Mouse (Mus musculus) thymus, adult 2 months (tissue): ENCODE data around the gene Tmem151b. TPM values are rescaled to one million over a fixed set of nuclear protein-coding genes. Genes with fewer than 3 reads are reported as not detected.
A peak's percentile ranks its signal among the peaks of the same experiment; 100 is the strongest.

Source experiments
- DNase-seq: peaks from one replicate; pipeline ENCODE4 v3.0.0; 2021
- H3K27ac ChIP-seq: fragments of 200-500 bp; 2 replicates; pipeline ENCODE4 v1.5.1; 2012; ENCODE audit warnings: low read length, control low read depth; ENCODE audit not compliant: control insufficient read depth, insufficient read depth
- H3K27me3 ChIP-seq: fragments of 200-500 bp; 2 replicates; pipeline ENCODE4 v1.6.1; 2012; ENCODE audit warnings: mild to moderate bottlenecking, low read length, moderate library complexity, mixed read lengths; ENCODE audit not compliant: control insufficient read depth, insufficient read depth
- H3K36me3 ChIP-seq: fragments of 200-500 bp; 2 replicates; pipeline ENCODE4 v1.6.1; 2012; ENCODE audit warnings: mild to moderate bottlenecking, low read length, moderate library complexity; ENCODE audit not compliant: control insufficient read depth, insufficient read depth
- H3K4me1 ChIP-seq: fragments of 200-500 bp; replicated peaks from 2 replicates; pipeline ENCODE4 v1.6.1; 2012; ENCODE audit warnings: low read length; ENCODE audit not compliant: control insufficient read depth, insufficient read depth
- H3K4me3 ChIP-seq: fragments of 200-500 bp; 2 replicates; pipeline ENCODE4 v1.5.1; 2012; ENCODE audit warnings: mild to moderate bottlenecking, low read length, control low read depth, moderate library complexity; ENCODE audit not compliant: control insufficient read depth, insufficient read depth
- CTCF ChIP-seq: fragments of 200-500 bp; IDR thresholded peaks from 2 replicates; pipeline ENCODE4 v1.5.1; 2012; ENCODE audit warnings: mild to moderate bottlenecking, control low read depth, low read length, moderate library complexity, borderline replicate concordance; ENCODE audit not compliant: control insufficient read depth, poor library complexity, insufficient read depth; ENCODE audit errors: extremely low read depth
- POLR2A ChIP-seq: fragments of 200-500 bp; IDR thresholded peaks from 2 replicates; pipeline ENCODE4 v1.6.1; 2012; ENCODE audit warnings: mild to moderate bottlenecking, low read length, control low read depth, moderate library complexity; ENCODE audit not compliant: control insufficient read depth, poor library complexity, insufficient read depth; ENCODE audit errors: extremely low read depth
- WGBS: fragments of 180-500 bp; shearing (Covaris S2); methylation state at CpG from one replicate; pipeline ENCODE4 v1.1.7; 2018; 5-methylcytosine and 5-hydroxymethylcytosine counted together
- polyA plus RNA-seq: library from polyadenylated mRNA; depleted of rRNA; stranded (reverse); fragments of >200 nt; gene quantifications from 2 replicates; pipeline ENCODE4 v1.2.3, GENCODE M21; 2012

Tmem151b gene
- polyA plus RNA-seq, 1 experiment, result 44.6 TPM

- 71% methylated on average over 4 of the region's 4 CpGs for WGBS
- no peak overlapping the region for H3K4me3 ChIP-seq
These were observed 11.1 kb downstream of the Tmem151b start for GRCm38 (mm10) chr17:45538394-45538793.

GRCm38 (mm10) chr17:45536264-45536663 is 13.2 kb downstream of the Tmem151b start:
- H3K27me3 ChIP-seq, result peaks cover 2% of the 10 kb centered on the region; the same call in 1 of the 2 replicates
- no peak overlapping the region for H3K4me3 ChIP-seq
- H3K27ac ChIP-seq, result no peak overlapping the region
- 19% methylated on average over 5 of the region's 5 CpGs for WGBS
- TF ChIP-seq CTCF, result no peak
- no peak for TF ChIP-seq POLR2A
- H3K4me1 ChIP-seq, result no peaks in the 10 kb centered on the region
- no peaks in the 10 kb centered on the region for H3K36me3 ChIP-seq
- no peak for DNase-seq

More at GRCm38 (mm10) chr17:45538394-45538793, 11.1 kb downstream of the Tmem151b start:
- no peaks in the 10 kb centered on the region; the same call in 1 of the 2 replicates for H3K27me3 ChIP-seq
- TF ChIP-seq CTCF, result no peak
- TF ChIP-seq POLR2A, result no peak
- H3K27ac ChIP-seq, result no peak overlapping the region
- no peaks in the 10 kb centered on the region for H3K36me3 ChIP-seq
- no peaks in the 10 kb centered on the region for H3K4me1 ChIP-seq
- no peak for DNase-seq

GRCm38 (mm10) chr17:45532896-45533295 is 16.6 kb downstream of the Tmem151b start:
- Histone ChIP-seq H3K4me1 (no peaks in the 10 kb centered on the region), H3K4me3 (no peak overlapping the region), H3K36me3 (no peaks in the 10 kb centered on the region), H3K27ac (no peak overlapping the region), H3K27me3 (peaks cover 2% of the 10 kb centered on the region; the same call in 1 of the 2 replicates)
- DNase-seq, result no peak
- 45% methylated on average over 15 of the region's 15 CpGs for WGBS
- TF ChIP-seq CTCF, result no peak
- no peak for TF ChIP-seq POLR2A

GRCm38 (mm10) chr17:45530346-45530782 is 19.1 kb downstream of the Tmem151b start:
- H3K27ac ChIP-seq, result no peak overlapping the region
- no peak overlapping the region for H3K4me3 ChIP-seq
- WGBS, result 42% methylated on average over 13 of the region's 13 CpGs
- no peaks in the 10 kb centered on the region for H3K4me1 ChIP-seq
- no peak for DNase-seq
- H3K27me3 ChIP-seq, result peaks cover 2% of the 10 kb centered on the region; the same call in 1 of the 2 replicates
- no peak for TF ChIP-seq POLR2A
- no peak for TF ChIP-seq CTCF
- H3K36me3 ChIP-seq, result no peaks in the 10 kb centered on the region

GRCm38 (mm10) chr17:45526571-45526970 is 22.9 kb downstream of the Tmem151b start:
- TF ChIP-seq POLR2A, result no peak
- no peak for TF ChIP-seq CTCF
- DNase-seq, result no peak
- Histone ChIP-seq H3K27ac (no peak overlapping the region), H3K27me3 (no peaks in the 10 kb centered on the region), H3K36me3 (no peaks in the 10 kb centered on the region), H3K4me3 (no peak overlapping the region), H3K4me1 (peaks cover 10% of the 10 kb centered on the region)
- 54% methylated on average over 5 of the region's 5 CpGs for WGBS

- Histone ChIP-seq H3K36me3 (peaks cover 5% of the 10 kb centered on the region), H3K4me3 (no peak overlapping the region), H3K4me1 (peaks cover 10% of the 10 kb centered on the region), H3K27ac (no peak overlapping the region), H3K27me3 (no peaks in the 10 kb centered on the region)
- 86% methylated on average over 4 of the region's 4 CpGs for WGBS
- no peak for TF ChIP-seq CTCF
- TF ChIP-seq POLR2A, result no peak
- no peak for DNase-seq
These were observed 24.5 kb downstream of the Tmem151b start for GRCm38 (mm10) chr17:45524961-45525360.

GRCm38 (mm10) chr17:45523263-45523662 is 26.2 kb downstream of the Tmem151b start, which contains the start of gene Tcte1:
Gene Tcte1 (plus strand): TSS chr17:45523434.
- Histone ChIP-seq H3K4me3 (no peak within 1 kb of the TSS; the same call in 1 of the 2 replicates), H3K36me3 (peaks cover 16% of the 10 kb centered on the region), H3K27ac (no peak within 1 kb of the TSS), H3K27me3 (no peaks in the 10 kb centered on the region), H3K4me1 (peaks cover 10% of the 10 kb centered on the region)
- WGBS, result 14% methylated on average over 21 of the region's 21 CpGs
- DNase-seq, result peak; percentile 58
- no peak for TF ChIP-seq POLR2A
- 0 out of 2 replicates have a peak, but pooled peaks have one; percentile 10 for TF ChIP-seq CTCF
